Mouse (Mus musculus): ENCODE measurements around the gene Fgf11. TPM values are rescaled to one million over a fixed set of nuclear protein-coding genes. Genes with fewer than 3 reads are reported as not detected.

The Fgf11 gene
- polyA plus RNA-seq, 1 experiment from 2014 or later: 0.73 TPM

GRCm38 (mm10) chr11:69806378-69806777 lies 4.7 kb upstream of the Fgf11 start:
- 78% methylated on average over 4 of the region's 4 CpGs for WGBS
- no peak overlapping the region for H3K27ac ChIP-seq

DNA sequence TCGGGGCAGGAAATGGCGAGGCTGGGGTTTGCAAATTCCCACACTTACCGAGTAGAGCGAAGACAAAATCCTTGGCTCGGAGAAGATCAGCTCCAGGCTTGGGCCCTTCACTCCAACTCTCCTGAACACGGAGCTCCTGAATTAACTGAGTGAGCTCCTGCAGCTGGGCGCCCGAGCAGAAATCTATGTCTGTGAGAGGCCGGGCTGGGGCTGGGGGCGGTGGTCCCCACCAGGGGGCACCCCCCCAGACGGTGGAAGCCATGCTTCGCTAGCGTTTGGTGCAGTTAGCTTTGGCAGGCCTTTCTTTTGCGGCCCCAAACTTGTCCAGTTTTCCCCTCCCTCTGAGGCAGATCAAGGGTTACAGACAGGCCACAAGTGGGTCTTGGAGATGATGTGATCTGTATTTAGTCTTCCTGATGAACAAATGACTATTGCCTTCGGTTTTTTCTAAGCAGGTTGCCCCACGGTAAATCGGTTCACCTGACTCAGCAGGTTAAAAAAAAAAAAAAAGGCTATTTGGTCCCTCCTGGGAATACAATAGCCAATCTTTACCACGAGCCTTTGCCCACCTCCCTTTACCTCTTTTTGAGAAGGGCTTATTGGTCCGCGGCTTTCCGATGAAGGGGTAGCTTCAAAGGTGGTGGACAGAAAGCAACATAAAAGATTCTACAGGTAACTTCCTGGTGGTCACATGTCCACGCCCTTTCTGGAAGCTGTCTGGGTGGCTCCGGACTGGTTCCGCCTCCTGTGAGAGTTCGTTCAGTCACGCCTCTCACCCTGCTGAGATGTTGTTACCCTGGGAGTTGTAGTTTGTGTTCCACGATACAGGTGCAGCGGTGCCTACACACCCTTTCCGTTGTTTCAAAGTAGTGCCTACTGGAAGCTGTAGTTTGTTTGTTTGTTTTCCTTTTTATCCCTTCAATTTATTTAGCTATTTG lies 3.6 kb upstream of the Fgf11 start, which contains the start of gene Tmem102:
Gene Tmem102 (minus strand): TSS at position 653 of the 938 bp plus-strand sequence.
- Histone ChIP-seq H3K4me3 (peak within 1 kb of the TSS; percentile 58), H3K9me3 (peaks cover 5% of the 10 kb centered on the region; the same call in 1 of the 2 replicates), H3K27me3 (ENCODE audit: poor library complexity, severe bottlenecking) (peaks cover 79% of the 10 kb centered on the region), H3K36me3 (replicated peaks) (no peaks in the 10 kb centered on the region), H3K27ac (peak within 1 kb of the TSS; percentile 20; the same call in 1 of the 2 replicates), H3K4me1 (peaks cover 54% of the 10 kb centered on the region)
- 5% methylated on average over 29 of the region's 29 CpGs for WGBS
- DNase-seq (ENCODE audit: extremely low spot score, low spot score): no peak

More at GRCm38 (mm10) chr11:69806378-69806777, 4.7 kb upstream of the Fgf11 start:
- H3K36me3 ChIP-seq (replicated peaks): no peaks in the 10 kb centered on the region
- peaks cover 43% of the 10 kb centered on the region for H3K4me1 ChIP-seq
- no peak for DNase-seq (ENCODE audit: extremely low spot score, low spot score)
- peaks cover 67% of the 10 kb centered on the region for H3K27me3 ChIP-seq (ENCODE audit: poor library complexity, severe bottlenecking)
- H3K9me3 ChIP-seq: peaks cover 5% of the 10 kb centered on the region; the same call in 1 of the 2 replicates
- H3K4me3 ChIP-seq: no peak overlapping the region

DNA sequence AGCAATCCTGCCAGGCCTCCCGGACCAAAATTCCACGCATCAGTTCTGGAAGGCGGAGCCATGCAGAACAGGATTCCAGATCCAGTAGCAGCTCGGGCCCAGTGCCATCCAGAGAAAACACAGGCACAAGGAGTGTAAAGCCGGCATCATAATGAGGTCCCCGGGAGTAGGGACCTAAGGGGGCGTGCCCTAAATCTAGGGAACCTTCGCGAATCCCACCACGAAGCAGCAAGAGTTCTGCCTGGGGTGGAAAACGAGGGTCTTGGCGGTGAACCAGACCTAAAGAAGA lies 2.9 kb upstream of the Fgf11 start:
- peaks cover 85% of the 10 kb centered on the region for H3K27me3 ChIP-seq (ENCODE audit: poor library complexity, severe bottlenecking)
- WGBS: 4% methylated on average over 12 of the region's 12 CpGs
- DNase-seq (ENCODE audit: extremely low spot score, low spot score): no peak

GRCm38 (mm10) chr11:69803786-69804651 lies 2.4 kb upstream of the Fgf11 start:
- 1% methylated on average over 60 of the region's 60 CpGs for WGBS
- Histone ChIP-seq H3K4me3 (peak overlapping the region; percentile 58), H3K9me3 (peaks cover 5% of the 10 kb centered on the region; the same call in 1 of the 2 replicates), H3K36me3 (replicated peaks) (no peaks in the 10 kb centered on the region), H3K27ac (peak overlapping the region; percentile 72), H3K4me1 (peaks cover 66% of the 10 kb centered on the region), H3K27me3 (ENCODE audit: poor library complexity, severe bottlenecking) (peaks cover 91% of the 10 kb centered on the region)
- DNase-seq (ENCODE audit: extremely low spot score, low spot score): peak; percentile 66

More for the DNA sequence above, 2.9 kb upstream of the Fgf11 start:
- Histone ChIP-seq H3K4me3 (peak overlapping the region; percentile 58; the same call in 1 of the 2 replicates), H3K9me3 (peaks cover 5% of the 10 kb centered on the region; the same call in 1 of the 2 replicates), H3K36me3 (replicated peaks) (no peaks in the 10 kb centered on the region), H3K27ac (0 out of 2 replicates have a peak overlapping the region, but pooled peaks have one; percentile 20), H3K4me1 (peaks cover 60% of the 10 kb centered on the region)

DNA sequence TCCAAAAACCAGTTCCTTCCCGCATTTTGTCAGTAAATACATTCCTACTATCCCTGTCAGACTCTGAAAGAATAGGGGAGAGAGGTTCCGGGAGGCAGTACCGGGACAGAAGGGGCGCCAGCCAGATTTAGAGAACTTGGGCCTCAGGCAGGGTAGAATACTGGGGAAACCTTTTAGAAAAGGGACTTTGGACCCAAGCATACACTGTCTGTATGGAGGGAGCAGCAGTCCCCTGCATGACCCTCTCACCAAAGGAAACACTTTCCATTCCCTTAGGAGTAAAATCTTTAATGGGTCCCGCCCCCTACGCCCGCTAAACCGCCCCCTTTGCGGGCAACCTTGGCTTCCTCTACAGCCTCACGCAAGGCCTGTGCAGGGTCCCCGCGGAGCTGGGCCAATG lies 1.7 kb upstream of the Fgf11 start:
- Histone ChIP-seq H3K27me3 (ENCODE audit: poor library complexity, severe bottlenecking) (peaks cover 98% of the 10 kb centered on the region), H3K9me3 (peaks cover 5% of the 10 kb centered on the region; the same call in 1 of the 2 replicates), H3K4me3 (peak overlapping the region; percentile 58), H3K27ac (peak overlapping the region; percentile 72), H3K36me3 (replicated peaks) (no peaks in the 10 kb centered on the region), H3K4me1 (peaks cover 69% of the 10 kb centered on the region)
- under 1% methylated on average over 12 of the region's 12 CpGs for WGBS
- no peak for DNase-seq (ENCODE audit: extremely low spot score, low spot score)

DNA sequence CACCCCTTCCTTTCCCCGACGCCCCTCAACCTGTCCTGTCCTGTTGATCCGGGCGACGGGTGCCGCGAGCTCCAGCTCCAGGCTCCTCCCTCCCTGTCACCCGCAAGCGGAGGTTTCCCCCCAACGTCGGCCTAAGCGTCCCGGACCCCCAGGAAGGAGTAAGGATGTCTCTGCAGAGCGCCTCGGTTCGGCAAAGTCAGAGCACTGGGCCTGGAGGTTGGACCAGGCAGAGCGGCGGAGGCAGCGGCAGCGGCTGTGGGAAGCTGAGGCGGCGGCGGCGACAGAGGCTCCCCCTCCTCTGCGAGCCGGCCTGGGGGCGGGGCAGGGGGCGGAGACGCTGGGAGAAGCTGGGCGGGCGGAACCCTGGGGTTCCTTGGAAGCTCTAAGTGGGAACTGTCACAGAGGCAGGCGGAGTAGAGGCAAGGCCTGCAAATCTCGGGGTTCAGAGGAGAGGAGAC lies 1.0 kb upstream of the Fgf11 start:
- peak; percentile 83 for DNase-seq (ENCODE audit: extremely low spot score, low spot score)
- Histone ChIP-seq H3K36me3 (replicated peaks) (no peaks in the 10 kb centered on the region), H3K4me3 (peak overlapping the region; percentile 58), H3K4me1 (peaks cover 69% of the 10 kb centered on the region), H3K27ac (peak overlapping the region; percentile 73), H3K27me3 (ENCODE audit: poor library complexity, severe bottlenecking) (peaks cover 99% of the 10 kb centered on the region), H3K9me3 (peaks cover 5% of the 10 kb centered on the region; the same call in 1 of the 2 replicates)
- under 1% methylated on average over 33 of the region's 33 CpGs for WGBS

GRCm38 (mm10) chr11:69800392-69801197 lies 1.1 kb downstream of the Fgf11 start:
- Histone ChIP-seq H3K27me3 (ENCODE audit: poor library complexity, severe bottlenecking) (peaks cover 100% of the 10 kb centered on the region), H3K36me3 (replicated peaks) (no peaks in the 10 kb centered on the region), H3K9me3 (no peaks in the 10 kb centered on the region), H3K4me1 (peaks cover 75% of the 10 kb centered on the region), H3K4me3 (peak overlapping the region; percentile 58), H3K27ac (peak overlapping the region; percentile 95)
- under 1% methylated on average over 36 of the region's 36 CpGs for WGBS
- peak; percentile 84 for DNase-seq (ENCODE audit: extremely low spot score, low spot score)

GRCm38 (mm10) chr11:69800138-69800391 lies 1.6 kb downstream of the Fgf11 start:
- Histone ChIP-seq H3K36me3 (replicated peaks) (no peaks in the 10 kb centered on the region), H3K4me1 (peaks cover 75% of the 10 kb centered on the region), H3K9me3 (no peaks in the 10 kb centered on the region), H3K27me3 (ENCODE audit: poor library complexity, severe bottlenecking) (peaks cover 97% of the 10 kb centered on the region), H3K27ac (peak overlapping the region; percentile 95), H3K4me3 (peak overlapping the region; percentile 58)
- DNase-seq (ENCODE audit: extremely low spot score, low spot score): no peak
- WGBS: 0% methylated on average over 11 of the region's 11 CpGs

- Histone ChIP-seq H3K4me3 (peak overlapping the region; percentile 58), H3K9me3 (no peaks in the 10 kb centered on the region), H3K27me3 (ENCODE audit: poor library complexity, severe bottlenecking) (peaks cover 97% of the 10 kb centered on the region), H3K36me3 (replicated peaks) (no peaks in the 10 kb centered on the region), H3K4me1 (peaks cover 71% of the 10 kb centered on the region), H3K27ac (peak overlapping the region; percentile 95)
- 26% methylated on average over 12 of the region's 12 CpGs for WGBS
- DNase-seq (ENCODE audit: extremely low spot score, low spot score): no peak
These were observed 2.1 kb downstream of the Fgf11 start for GRCm38 (mm10) chr11:69799394-69800137.

- Histone ChIP-seq H3K27ac (no peak overlapping the region), H3K36me3 (replicated peaks) (no peaks in the 10 kb centered on the region), H3K4me3 (no peak overlapping the region), H3K4me1 (peaks cover 59% of the 10 kb centered on the region), H3K27me3 (ENCODE audit: poor library complexity, severe bottlenecking) (peaks cover 97% of the 10 kb centered on the region), H3K9me3 (no peaks in the 10 kb centered on the region)
- no peak for DNase-seq (ENCODE audit: extremely low spot score, low spot score)
- 73% methylated on average over 7 of the region's 7 CpGs for WGBS
These were observed 3.7 kb downstream of the Fgf11 start for GRCm38 (mm10) chr11:69797924-69798323.

DNA sequence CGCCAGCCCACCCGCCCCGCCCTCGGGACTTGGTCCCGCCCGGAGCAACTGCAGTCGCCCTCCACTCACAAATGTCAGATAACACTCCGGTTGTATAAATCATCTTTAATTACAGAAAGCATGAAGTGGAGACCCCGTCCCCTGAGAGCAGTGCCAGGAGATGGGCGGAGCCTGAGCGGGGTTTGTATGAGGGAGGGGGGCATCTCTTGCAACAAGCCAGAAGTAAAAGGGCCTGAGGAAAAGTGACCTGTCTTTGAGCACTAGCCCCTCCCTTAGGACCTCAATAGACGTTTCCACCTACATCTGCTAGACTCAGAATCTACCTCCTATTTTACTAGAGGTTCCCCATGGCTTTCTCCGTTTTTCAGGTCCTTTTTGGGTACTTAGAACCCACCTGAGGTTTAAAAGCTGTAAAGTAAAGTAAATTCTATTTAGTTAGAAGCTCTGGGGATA lies 5.6 kb downstream of the Fgf11 start:
- H3K9me3 ChIP-seq: no peaks in the 10 kb centered on the region
- H3K4me3 ChIP-seq: peak overlapping the region; percentile 62
- H3K36me3 ChIP-seq (replicated peaks): no peaks in the 10 kb centered on the region
- 2% methylated on average over 13 of the region's 13 CpGs for WGBS
- no peak for DNase-seq (ENCODE audit: extremely low spot score, low spot score)
- peak overlapping the region; percentile 76 for H3K27ac ChIP-seq
- peaks cover 85% of the 10 kb centered on the region for H3K27me3 ChIP-seq (ENCODE audit: poor library complexity, severe bottlenecking)
- peaks cover 40% of the 10 kb centered on the region for H3K4me1 ChIP-seq
